Mouse (Mus musculus): Measurements from ENCODE around the gene Bud23. TPM values are rescaled to one million over a fixed set of nuclear protein-coding genes. Genes with fewer than 3 reads are reported as not detected.

The Bud23 gene
- polyA plus RNA-seq, 1 experiment: 56.4 TPM

- Histone ChIP-seq H3K4me3 (replicated peaks; ENCODE audit: extremely low read depth, low read depth, low read length) (no peak within 1 kb of the TSS), H3K4me1 (ENCODE audit: control insufficient read depth, insufficient read depth, low read length) (no peaks in the 10 kb centered on the region)
- TF ChIP-seq CTCF (IDR thresholded peaks at IDR 0.05; ENCODE audit: insufficient read depth, low read length): no peak
- TF ChIP-seq POLR2A (IDR thresholded peaks at IDR 0.05; ENCODE audit: borderline replicate concordance, extremely low read depth, low read depth, low read length): no peak
- DNase-seq: no peak
- WGBS: 3% methylated on average over 39 of the region's 39 CpGs
These were observed 24.9 kb upstream of the Bud23 start, which contains the start of gene Mlxipl for GRCm38 (mm10) chr5:135089653-135090052. Mlxipl (plus strand) TSS chr5:135089890.

- Histone ChIP-seq H3K4me1 (ENCODE audit: control insufficient read depth, insufficient read depth, low read length) (no peaks in the 10 kb centered on the region), H3K4me3 (replicated peaks; ENCODE audit: extremely low read depth, low read depth, low read length) (no peak overlapping the region)
- 56% methylated on average over 4 of the region's 4 CpGs for WGBS
- TF ChIP-seq CTCF (IDR thresholded peaks at IDR 0.05; ENCODE audit: insufficient read depth, low read length): no peak
- no peak for DNase-seq
These were observed 22.1 kb upstream of the Bud23 start for GRCm38 (mm10) chr5:135086871-135087270.

- no peak for DNase-seq
- WGBS: 79% methylated on average over 5 of the region's 5 CpGs
- no peaks in the 10 kb centered on the region for H3K4me1 ChIP-seq (ENCODE audit: control insufficient read depth, insufficient read depth, low read length)
- TF ChIP-seq CTCF (IDR thresholded peaks at IDR 0.05; ENCODE audit: insufficient read depth, low read length) (no peak), POLR2A (IDR thresholded peaks at IDR 0.05; ENCODE audit: borderline replicate concordance, extremely low read depth, low read depth, low read length) (no peak)
- H3K4me3 ChIP-seq (replicated peaks; ENCODE audit: extremely low read depth, low read depth, low read length): no peak overlapping the region
These were observed 15.8 kb upstream of the Bud23 start for GRCm38 (mm10) chr5:135080539-135080938.

DNA sequence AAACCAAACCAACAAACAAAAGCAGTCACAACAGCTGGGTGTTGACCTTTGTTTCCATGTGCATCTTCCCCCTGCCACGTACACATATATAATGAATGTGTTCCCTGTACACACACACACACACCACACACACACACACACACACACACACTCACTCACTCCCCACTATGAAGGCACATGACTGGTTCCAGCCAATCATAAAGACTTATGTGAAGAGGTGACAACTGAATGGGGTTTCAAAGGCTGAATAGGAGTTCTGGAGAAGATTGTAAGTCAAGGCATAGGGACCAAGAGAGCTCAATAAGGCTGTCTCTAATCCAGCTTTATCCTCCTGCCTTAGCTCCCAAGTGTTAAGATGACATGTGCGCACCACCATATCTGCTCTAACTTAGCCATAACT, 14.8 kb upstream of the Bud23 start:
- no peak for DNase-seq
- Histone ChIP-seq H3K4me3 (replicated peaks; ENCODE audit: extremely low read depth, low read depth, low read length) (no peak overlapping the region), H3K4me1 (ENCODE audit: control insufficient read depth, insufficient read depth, low read length) (no peaks in the 10 kb centered on the region)
- no peak for TF ChIP-seq CTCF (IDR thresholded peaks at IDR 0.05; ENCODE audit: insufficient read depth, low read length)
- no peak for TF ChIP-seq POLR2A (IDR thresholded peaks at IDR 0.05; ENCODE audit: borderline replicate concordance, extremely low read depth, low read depth, low read length)
- 84% methylated on average over 2 of the region's 2 CpGs for WGBS

DNA sequence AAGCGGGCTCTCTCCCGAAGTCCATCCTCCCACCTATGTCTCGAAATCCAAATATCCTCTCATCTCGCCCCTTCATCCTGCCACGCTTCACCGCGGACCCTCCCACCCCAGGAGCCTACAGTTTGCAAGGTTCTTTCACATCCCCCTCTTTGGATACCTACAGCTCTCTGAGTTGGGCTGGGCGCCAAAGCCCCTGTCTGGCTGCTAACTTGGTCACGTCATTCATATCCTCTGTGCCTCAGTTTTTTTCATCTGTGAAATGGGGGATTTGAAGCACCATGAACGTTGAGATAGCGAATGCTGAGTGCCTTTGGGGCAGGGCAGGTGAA, 13.7 kb upstream of the Bud23 start:
- TF ChIP-seq CTCF (IDR thresholded peaks at IDR 0.05; ENCODE audit: insufficient read depth, low read length) (no peak), POLR2A (IDR thresholded peaks at IDR 0.05; ENCODE audit: borderline replicate concordance, extremely low read depth, low read depth, low read length) (no peak)
- no peaks in the 10 kb centered on the region for H3K4me1 ChIP-seq (ENCODE audit: control insufficient read depth, insufficient read depth, low read length)
- peak overlapping the region; percentile 59 for H3K4me3 ChIP-seq (replicated peaks; ENCODE audit: extremely low read depth, low read depth, low read length)
- DNase-seq: no peak
- WGBS: 2% methylated on average over 11 of the region's 11 CpGs

DNA sequence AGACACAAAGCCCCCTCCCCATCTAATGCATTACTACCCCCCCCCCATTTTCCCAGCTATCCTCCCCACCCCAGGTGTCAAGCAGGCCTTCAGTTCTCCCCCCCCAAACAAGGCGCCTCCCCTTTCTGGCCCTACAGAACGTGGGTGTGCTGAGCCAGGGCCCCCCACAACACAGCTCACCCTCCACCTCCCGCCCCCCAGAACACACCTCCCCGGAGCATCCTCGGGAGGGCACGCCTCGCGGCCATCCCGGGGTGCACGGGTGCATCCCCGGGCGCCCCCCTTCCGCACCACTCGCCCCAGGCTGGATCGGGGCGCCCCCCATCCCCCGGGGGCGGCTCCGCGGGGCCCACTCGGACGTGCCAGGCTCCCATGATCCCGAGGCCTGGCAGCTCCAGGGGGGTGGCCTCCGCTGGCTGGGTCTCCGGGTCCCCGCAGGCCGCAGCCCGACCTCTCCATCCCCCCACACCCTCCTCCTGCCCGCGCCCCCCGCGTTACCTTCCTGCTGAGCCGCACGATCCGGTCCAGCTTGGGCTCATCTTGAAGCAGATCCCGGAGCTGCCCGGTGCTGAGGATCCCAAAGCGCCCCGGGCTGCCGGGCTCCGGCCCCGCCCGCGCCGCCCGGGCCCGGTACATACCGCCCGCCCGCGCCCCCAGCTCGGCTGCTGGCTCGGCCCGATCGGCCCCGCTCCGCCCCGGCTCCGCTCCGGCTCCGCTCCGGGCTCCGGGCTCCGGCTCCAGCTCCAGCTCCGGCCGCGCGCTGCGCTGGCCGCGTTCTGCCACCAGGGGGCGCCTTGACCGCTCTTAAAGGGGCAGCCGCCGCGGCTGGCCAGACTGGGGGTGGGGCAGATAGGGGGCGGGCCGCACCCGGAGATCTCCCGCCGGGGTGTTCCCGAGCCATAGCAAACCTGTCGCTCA, 13.1 kb upstream of the Bud23 start, which contains the start of gene Vps37d:
Gene Vps37d, minus strand, starts transcription at position 703 of the 918 bp plus-strand sequence.
- peak within 1 kb of the TSS; percentile 78 for H3K4me3 ChIP-seq (replicated peaks; ENCODE audit: extremely low read depth, low read depth, low read length)

DNA sequence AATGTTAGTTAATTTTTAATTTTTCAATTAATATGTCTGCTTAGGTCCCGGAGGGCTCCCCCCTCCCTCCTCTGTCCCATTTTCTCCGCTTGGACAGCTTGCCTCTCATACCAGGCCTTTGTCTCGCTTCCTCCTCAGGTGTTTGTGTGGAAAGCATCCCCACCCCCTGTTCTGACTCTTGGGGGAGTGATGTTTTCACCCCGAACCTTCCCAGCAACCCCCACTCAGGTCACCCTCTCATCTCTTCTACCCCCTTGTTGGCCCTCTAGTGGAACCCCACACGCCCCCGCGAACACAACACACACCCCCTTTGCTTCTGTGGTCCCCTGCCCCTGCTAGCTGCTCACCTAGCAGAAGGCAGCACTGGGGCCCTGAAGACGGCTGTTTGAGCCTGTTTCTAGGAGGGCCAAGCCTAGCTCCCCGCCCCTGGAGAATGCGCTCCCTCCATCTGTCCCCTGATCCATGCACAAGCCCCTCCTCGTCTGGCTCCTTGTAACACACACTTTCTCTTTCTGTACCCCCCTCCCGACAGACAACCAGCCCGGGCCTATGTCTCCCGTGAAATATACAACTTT, 12.3 kb upstream of the Bud23 start:
- TF ChIP-seq CTCF (IDR thresholded peaks at IDR 0.05; ENCODE audit: insufficient read depth, low read length) (no peak), POLR2A (IDR thresholded peaks at IDR 0.05; ENCODE audit: borderline replicate concordance, extremely low read depth, low read depth, low read length) (no peak)
- H3K4me1 ChIP-seq (ENCODE audit: control insufficient read depth, insufficient read depth, low read length): no peaks in the 10 kb centered on the region
- WGBS: 30% methylated on average over 14 of the region's 14 CpGs
- no peak for DNase-seq
- peak overlapping the region; percentile 26 for H3K4me3 ChIP-seq (replicated peaks; ENCODE audit: extremely low read depth, low read depth, low read length)

More for the DNA sequence above, 13.1 kb upstream of the Bud23 start, which contains the start of gene Vps37d:
- no peaks in the 10 kb centered on the region for H3K4me1 ChIP-seq (ENCODE audit: control insufficient read depth, insufficient read depth, low read length)
- 1% methylated on average over 64 of the region's 83 CpGs for WGBS
- DNase-seq: peak; percentile 94
- TF ChIP-seq CTCF (IDR thresholded peaks at IDR 0.05; ENCODE audit: insufficient read depth, low read length) (0 out of 2 replicates have a peak, but pooled peaks have one; percentile 30), POLR2A (IDR thresholded peaks at IDR 0.05; ENCODE audit: borderline replicate concordance, extremely low read depth, low read depth, low read length) (no peak)

- 83% methylated on average over 14 of the region's 14 CpGs for WGBS
- TF ChIP-seq POLR2A (IDR thresholded peaks at IDR 0.05; ENCODE audit: borderline replicate concordance, extremely low read depth, low read depth, low read length): no peak
- no peak for TF ChIP-seq CTCF (IDR thresholded peaks at IDR 0.05; ENCODE audit: insufficient read depth, low read length)
- DNase-seq: no peak
- Histone ChIP-seq H3K4me3 (replicated peaks; ENCODE audit: extremely low read depth, low read depth, low read length) (no peak overlapping the region), H3K4me1 (ENCODE audit: control insufficient read depth, insufficient read depth, low read length) (no peaks in the 10 kb centered on the region)
These were observed 11.6 kb upstream of the Bud23 start for GRCm38 (mm10) chr5:135076368-135076767.

DNA sequence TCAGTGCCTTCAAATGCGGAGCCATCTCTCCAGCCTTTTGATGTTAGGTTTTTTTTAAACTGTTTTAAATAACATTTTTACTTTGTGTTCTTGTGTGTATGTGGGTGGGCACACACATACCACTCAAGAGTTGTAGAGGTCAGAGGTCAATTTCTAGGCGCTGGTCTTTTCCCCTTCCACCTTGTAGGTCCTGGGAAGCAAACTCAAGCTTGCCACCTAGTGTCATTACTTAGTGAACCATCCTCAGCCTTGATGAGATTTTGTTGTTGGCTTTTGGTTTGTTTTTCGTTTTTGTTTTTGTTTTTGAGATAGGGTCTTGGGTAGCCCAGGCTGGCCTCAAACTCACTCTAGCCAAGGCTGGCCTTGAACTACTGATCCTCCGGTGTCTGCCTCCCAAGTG, 10.9 kb upstream of the Bud23 start:
- no peak for TF ChIP-seq CTCF (IDR thresholded peaks at IDR 0.05; ENCODE audit: insufficient read depth, low read length)
- TF ChIP-seq POLR2A (IDR thresholded peaks at IDR 0.05; ENCODE audit: borderline replicate concordance, extremely low read depth, low read depth, low read length): no peak
- no peak for DNase-seq
- 62% methylated on average over 4 of the region's 4 CpGs for WGBS
- no peak overlapping the region for H3K4me3 ChIP-seq (replicated peaks; ENCODE audit: extremely low read depth, low read depth, low read length)
- H3K4me1 ChIP-seq (ENCODE audit: control insufficient read depth, insufficient read depth, low read length): no peaks in the 10 kb centered on the region

All from lung, adult 2 months (tissue).